Mouse (Mus musculus) spleen, adult 2 months (tissue): ENCODE measurements at regions not wholly inside any gene's neighbourhood (a gene's known extent, or its start where the extent isn't known, plus 50 kb on each side); places are given as distances from the start of the nearest gene placed in this dataset.

Source experiments
- DNase-seq, 2 experiments: peaks; one replicate each; pipeline versions ENCODE4 v3.0.0 to v3.0.0-alpha.2; 2012 to 2021; ENCODE audit warnings: low spot score in 2 of 2, low read depth in 1 of 2
- H3K27ac ChIP-seq: fragments of 200-500 bp; 2 replicates; pipeline ENCODE4 v1.5.1; 2012; ENCODE audit warnings: low read length, inconsistent platforms; ENCODE audit not compliant: insufficient read depth
- H3K27me3 ChIP-seq: fragments of 200-500 bp; 2 replicates; pipeline ENCODE4 v1.6.1; 2012; ENCODE audit warnings: mild to moderate bottlenecking, moderate library complexity, low read length, inconsistent platforms; ENCODE audit not compliant: control insufficient read depth, insufficient read depth
- H3K36me3 ChIP-seq: fragments of 200-500 bp; 2 replicates; pipeline ENCODE4 v1.6.1; 2012; ENCODE audit warnings: mild to moderate bottlenecking, low read length, inconsistent platforms; ENCODE audit not compliant: control insufficient read depth, insufficient read depth
- H3K4me1 ChIP-seq: fragments of 200-500 bp; 2 replicates; pipeline ENCODE4 v1.6.1; 2011; ENCODE audit warnings: inconsistent platforms; ENCODE audit not compliant: control insufficient read depth, insufficient read depth, insufficient read length
- H3K4me3 ChIP-seq: fragments of 200-500 bp; 2 replicates; pipeline ENCODE4 v1.5.1; 2011; ENCODE audit warnings: mild to moderate bottlenecking, inconsistent platforms; ENCODE audit not compliant: insufficient read depth, insufficient read length; ENCODE audit errors: extremely low read depth
- CTCF ChIP-seq: fragments of 200-500 bp; IDR thresholded peaks from 2 replicates; pipeline ENCODE4 v1.5.1; 2011; ENCODE audit warnings: mild to moderate bottlenecking, inconsistent platforms; ENCODE audit not compliant: insufficient read depth, insufficient read length, insufficient replicate concordance; ENCODE audit errors: extremely low read depth
- POLR2A ChIP-seq: fragments of 200-500 bp; IDR thresholded peaks from 2 replicates; pipeline ENCODE4 v1.6.1; 2011; ENCODE audit warnings: low read depth, low read length, inconsistent platforms
- WGBS: fragments of 180-500 bp; shearing (Covaris S2); methylation state at CpG from one replicate; pipeline ENCODE4 v1.1.7; 2018; 5-methylcytosine and 5-hydroxymethylcytosine counted together

DNA sequence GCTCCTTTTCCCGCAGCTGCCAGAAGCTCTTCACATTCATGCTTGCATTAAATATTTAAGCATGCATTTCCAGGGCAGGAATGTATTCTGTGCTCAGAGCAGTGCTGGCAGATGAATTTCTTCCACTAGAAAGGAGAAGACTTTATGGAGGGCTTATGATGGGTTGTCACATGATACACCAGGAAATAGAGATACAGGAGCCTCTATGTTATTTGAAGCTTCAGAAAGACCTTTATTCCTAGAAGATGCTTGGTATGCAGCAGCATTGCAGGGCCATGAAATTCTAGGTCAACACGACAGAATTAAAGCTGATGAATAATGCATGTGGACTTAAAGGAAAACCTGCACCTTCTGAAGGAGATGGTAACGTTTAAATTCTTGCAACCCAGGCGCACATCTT lies 212.1 kb downstream of the Adgrg6 start:
- H3K4me1 ChIP-seq = no peaks in the 10 kb centered on the region
- no peaks in the 10 kb centered on the region for H3K27me3 ChIP-seq
- no peak overlapping the region for H3K4me3 ChIP-seq
- H3K36me3 ChIP-seq = no peaks in the 10 kb centered on the region
- DNase-seq = no peak
- WGBS = 83% methylated on average over 4 of the region's 4 CpGs
- TF ChIP-seq POLR2A (no peak), CTCF (no peak)
- no peak overlapping the region for H3K27ac ChIP-seq

DNA sequence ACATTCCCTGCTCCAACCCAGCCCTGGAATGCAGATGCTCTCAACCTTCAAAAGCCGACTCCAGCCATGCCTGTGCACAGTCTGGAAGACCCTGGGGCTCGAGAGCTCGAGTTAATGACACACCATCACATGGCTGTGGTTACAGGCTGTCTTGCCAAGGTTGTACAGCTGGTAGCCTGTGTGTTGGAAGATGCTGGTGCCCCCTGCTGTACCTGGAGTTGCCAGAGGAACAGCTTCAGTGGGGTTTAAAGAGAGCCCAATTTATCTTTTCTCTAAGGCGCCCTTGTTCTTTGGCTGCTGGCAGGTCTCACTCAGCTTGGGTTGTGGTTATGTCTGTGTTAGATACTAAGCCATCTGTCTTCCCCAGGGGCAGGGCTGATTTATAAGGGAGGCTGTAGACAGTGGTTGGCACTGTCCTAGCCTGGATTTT lies 212.8 kb downstream of the Adgrg6 start:
- no peaks in the 10 kb centered on the region for H3K27me3 ChIP-seq
- no peaks in the 10 kb centered on the region for H3K4me1 ChIP-seq
- no peak for DNase-seq

DNA sequence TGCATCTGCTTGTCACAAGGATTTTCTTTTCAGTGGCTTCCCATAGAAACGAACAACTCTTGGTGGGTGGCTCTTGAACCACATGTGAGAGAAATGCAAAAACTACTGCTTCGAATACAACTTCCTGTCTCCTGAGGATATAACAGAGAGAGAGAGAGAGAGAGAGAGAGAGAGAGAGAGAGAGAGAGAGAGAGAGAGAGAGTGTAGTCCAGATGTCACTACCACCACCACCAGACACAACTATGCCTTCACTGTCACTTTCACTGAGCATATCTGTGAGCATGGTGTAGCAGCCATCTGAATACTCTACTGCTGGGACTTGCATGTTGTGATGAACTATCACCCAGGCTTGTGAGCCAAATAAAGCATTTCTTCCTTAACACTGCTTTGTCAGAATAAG lies 216.6 kb downstream of the Adgrg6 start:
- H3K36me3 ChIP-seq = no peaks in the 10 kb centered on the region
- TF ChIP-seq CTCF = no peak
- TF ChIP-seq POLR2A = no peak
- no peak overlapping the region for H3K4me3 ChIP-seq
- WGBS = 19% methylated on average over 2 of the region's 2 CpGs
- no peak overlapping the region for H3K27ac ChIP-seq
- DNase-seq = no peak
- no peaks in the 10 kb centered on the region for H3K4me1 ChIP-seq
- no peaks in the 10 kb centered on the region for H3K27me3 ChIP-seq

More for the DNA sequence above, 212.8 kb downstream of the Adgrg6 start:
- Histone ChIP-seq H3K36me3 (no peaks in the 10 kb centered on the region), H3K4me3 (no peak overlapping the region), H3K27ac (no peak overlapping the region)
- TF ChIP-seq POLR2A = no peak
- 29% methylated on average over 4 of the region's 4 CpGs for WGBS

DNA sequence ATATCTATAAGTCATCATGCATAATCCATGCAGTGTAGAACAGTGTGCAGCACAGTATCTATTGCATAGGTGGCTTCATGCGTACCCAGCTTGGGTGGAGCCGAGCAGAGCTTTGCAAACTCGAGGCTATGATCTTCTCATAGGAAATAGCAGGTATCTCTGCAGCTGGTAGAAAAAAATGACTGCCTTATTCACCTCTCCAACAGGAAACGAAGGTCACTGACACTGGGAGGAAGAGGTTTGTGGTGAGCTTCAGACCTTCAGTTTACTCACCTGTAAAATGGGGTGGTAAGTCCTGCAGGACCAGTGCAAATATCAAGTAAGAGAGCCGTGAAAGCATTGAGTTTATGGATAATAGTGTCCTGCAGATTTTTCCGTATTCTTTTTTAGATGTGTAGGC lies 219.2 kb downstream of the Adgrg6 start:
- DNase-seq = no peak

DNA sequence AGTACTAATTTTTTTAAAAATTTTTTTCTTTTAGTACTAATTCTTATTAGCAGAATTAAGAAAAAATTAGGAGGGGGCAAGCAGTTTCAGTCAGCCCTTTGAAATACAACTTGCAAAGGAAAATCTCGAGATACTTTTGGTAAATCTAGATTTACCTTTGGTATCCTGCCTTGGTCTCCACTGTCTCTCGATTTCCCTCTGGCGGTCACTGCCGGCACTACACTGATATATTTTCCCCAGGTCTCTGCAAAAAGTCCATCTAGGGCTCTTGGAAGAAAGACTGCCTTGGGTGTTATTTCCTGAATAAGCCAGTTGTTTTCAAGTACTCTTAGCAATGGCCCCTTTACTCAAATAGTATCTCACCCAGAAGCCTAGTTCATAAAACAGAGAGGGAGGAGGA lies 224.0 kb downstream of the Adgrg6 start:
- H3K36me3 ChIP-seq = no peaks in the 10 kb centered on the region
- DNase-seq = peak; percentile 31 to 70
- no peaks in the 10 kb centered on the region for H3K4me1 ChIP-seq

More for the DNA sequence above, 219.2 kb downstream of the Adgrg6 start:
- Histone ChIP-seq H3K4me1 (no peaks in the 10 kb centered on the region), H3K4me3 (no peak overlapping the region), H3K36me3 (no peaks in the 10 kb centered on the region), H3K27ac (no peak overlapping the region), H3K27me3 (no peaks in the 10 kb centered on the region)
- no peak for TF ChIP-seq CTCF
- WGBS = 63% methylated on average over 6 of the region's 6 CpGs

DNA sequence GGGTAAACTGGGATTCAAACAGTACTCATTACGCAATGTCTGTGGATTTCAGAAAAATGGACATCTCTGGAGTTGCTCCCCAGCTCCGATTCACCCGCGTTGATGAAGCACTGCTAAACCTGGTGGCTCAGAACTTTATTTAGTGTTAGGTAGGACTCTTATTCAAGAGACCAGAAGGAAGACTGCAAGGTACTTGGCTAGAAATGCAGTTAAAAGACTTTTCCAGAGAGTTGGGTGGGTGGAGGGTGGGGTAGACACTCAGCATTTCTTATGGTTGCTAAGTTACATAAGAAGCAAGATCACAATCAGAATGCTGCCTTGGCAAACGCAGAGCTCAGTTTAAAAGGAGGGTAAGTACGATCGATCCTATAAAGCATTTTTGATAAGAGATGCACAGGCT lies 230.2 kb downstream of the Adgrg6 start:
- no peaks in the 10 kb centered on the region for H3K36me3 ChIP-seq
- no peak overlapping the region for H3K4me3 ChIP-seq
- TF ChIP-seq CTCF (no peak), POLR2A (no peak)
- no peak for DNase-seq
- no peaks in the 10 kb centered on the region; the same call in 1 of the 2 replicates for H3K4me1 ChIP-seq
- 77% methylated on average over 7 of the region's 7 CpGs for WGBS
- H3K27me3 ChIP-seq = no peaks in the 10 kb centered on the region
- no peak overlapping the region for H3K27ac ChIP-seq

More for the DNA sequence above, 224.0 kb downstream of the Adgrg6 start:
- no peak for TF ChIP-seq POLR2A
- TF ChIP-seq CTCF = peak; percentile 69; the same call in 1 of the 2 replicates
- Histone ChIP-seq H3K4me3 (no peak overlapping the region), H3K27me3 (no peaks in the 10 kb centered on the region), H3K27ac (no peak overlapping the region)
- WGBS = 0% methylated on average over 4 of the region's 4 CpGs

DNA sequence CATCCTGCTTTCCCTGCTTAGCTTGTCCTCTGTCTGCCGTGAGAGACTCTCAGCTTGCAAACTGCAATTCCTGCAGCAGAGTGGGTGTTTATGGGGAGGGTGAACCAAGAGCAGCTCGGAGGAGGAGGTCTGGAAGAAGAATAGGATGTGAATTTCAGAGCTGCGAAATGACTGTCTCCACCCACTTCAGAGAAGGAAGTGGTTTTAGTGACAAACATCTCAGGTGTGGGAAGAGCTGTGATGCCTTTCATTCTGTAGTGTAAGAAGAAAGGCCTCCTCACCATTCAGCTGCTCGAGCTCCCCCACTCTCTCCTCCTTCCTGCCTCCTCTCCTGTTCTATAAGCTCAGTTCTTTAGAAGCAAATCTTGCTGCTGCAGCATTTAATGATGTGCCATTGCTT lies 230.9 kb downstream of the Adgrg6 start:
- Histone ChIP-seq H3K27ac (no peak overlapping the region), H3K4me3 (peak overlapping the region; percentile 24; the same call in 1 of the 2 replicates), H3K36me3 (no peaks in the 10 kb centered on the region), H3K27me3 (no peaks in the 10 kb centered on the region), H3K4me1 (no peaks in the 10 kb centered on the region; the same call in 1 of the 2 replicates)
- TF ChIP-seq POLR2A = no peak
- TF ChIP-seq CTCF = no peak
- DNase-seq = peak; percentile 5 to 49
- WGBS = 18% methylated on average over 4 of the region's 4 CpGs
